Mouse (Mus musculus) left cerebral cortex, postnatal 36 days (tissue): ENCODE measurements around the gene Pdik1l. TPM values are rescaled to one million over a fixed set of nuclear protein-coding genes. Genes with fewer than 3 reads are reported as not detected.
A peak's percentile ranks its signal among the peaks of the same experiment; 100 is the strongest.
"Not testable (repeated sequence)": the region's sequence is repeated elsewhere in the genome, so short reads cannot be mapped to it uniquely, and the experiment has no call there.

Experiments used
- DNase-seq, 2 experiments: peaks; one replicate each; pipeline ENCODE4 v3.0.0; 2021 to 2022; ENCODE audit warnings: low spot score in 2 of 2, mixed read lengths in 1 of 2
- intact Hi-C: fragments of 180-260 bp; cut with DNase I; formaldehyde crosslinking; loops from one replicate; pipeline ENCODE4 v1.15.1; 2025
- total RNA-seq, 2 experiments: library from RNA; stranded (reverse); gene quantifications; 2 replicates each; pipeline ENCODE4 v1.2.3; 2021

Gene Pdik1l
- total RNA-seq, 2 experiments from 2014 or later = 18.1 to 21.6 TPM

DNA sequence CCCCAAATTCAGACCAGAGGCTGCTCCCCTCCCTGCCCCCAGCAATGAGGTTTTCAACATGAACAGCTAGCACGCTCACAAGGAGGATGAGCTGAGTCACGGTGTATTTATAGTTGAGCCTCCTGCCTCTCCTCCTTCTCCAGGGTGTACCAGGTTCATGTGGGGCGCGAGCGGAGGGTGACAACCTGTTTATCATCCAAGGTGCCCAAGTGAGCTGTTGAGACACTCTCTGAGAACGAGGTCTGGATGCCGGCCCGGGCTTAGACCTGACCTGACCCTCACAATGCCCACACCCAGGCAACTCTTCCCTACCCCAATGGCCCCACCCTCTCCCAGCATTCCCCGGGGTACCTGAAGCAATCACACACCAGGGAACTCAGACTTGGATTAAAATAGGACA lies 12.6 kb upstream of the Pdik1l start:
- intact Hi-C loops = no loop called here

DNA sequence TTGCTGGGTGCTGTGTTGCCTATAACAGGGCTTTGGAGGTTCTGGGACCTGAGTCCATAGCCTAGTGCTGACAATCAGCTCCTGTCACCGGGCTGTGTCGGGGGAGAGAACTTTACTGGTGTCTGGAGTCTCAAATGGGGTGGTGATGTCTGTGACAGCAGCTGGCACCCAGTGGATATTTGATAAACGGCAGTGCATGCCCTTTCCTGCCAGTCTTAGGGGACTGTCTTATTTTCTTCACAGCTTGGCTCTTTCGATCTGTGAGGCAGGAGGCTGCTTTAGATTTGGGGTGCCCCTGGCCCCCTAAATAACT lies 11.8 kb upstream of the Pdik1l start:
- intact Hi-C loops = no loop called here
- DNase-seq = no peak

More for the DNA sequence above, 12.6 kb upstream of the Pdik1l start:
- DNase-seq = peak; percentile 34 to 55

DNA sequence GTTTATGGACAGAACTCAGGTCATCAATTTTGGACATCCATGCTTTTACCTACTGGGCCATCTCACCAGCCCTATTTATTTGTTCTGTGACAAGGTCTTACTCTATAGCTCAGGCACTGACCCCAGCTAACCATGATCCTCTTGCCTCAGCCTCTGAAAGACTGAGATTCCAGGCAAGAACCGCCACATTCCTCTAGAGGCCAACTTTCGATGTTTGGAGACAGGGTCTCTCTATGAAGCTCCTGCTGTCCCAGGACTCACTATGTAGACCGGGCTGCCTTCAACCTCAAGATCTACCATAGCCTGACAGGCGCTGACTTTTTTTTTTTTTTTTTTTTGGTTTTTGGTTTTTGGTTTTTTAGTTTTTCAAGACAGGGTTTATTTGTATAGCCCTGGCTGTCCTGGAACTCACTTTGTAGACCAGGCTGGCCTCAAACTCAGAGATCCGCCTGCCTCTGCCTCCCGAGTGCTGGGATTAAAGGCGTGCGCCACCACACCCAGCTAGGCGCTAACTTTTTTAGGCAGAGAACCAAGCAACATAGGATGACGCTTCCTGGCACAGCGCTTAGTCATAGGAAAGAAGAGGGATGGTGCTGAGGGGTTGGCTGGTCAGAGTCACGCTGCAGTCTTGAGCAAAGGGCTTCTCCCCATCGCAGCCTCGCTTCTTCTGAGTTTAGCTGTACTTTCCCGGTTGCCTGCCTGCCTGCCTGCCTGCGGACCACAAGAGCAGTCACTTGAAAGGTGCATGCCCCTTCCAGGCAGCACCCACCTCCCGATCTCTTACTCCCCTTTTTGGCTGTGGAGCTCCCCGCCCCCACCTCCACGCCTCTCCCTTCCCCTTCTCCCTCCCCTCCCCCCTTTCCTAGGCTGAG lies 11.2 kb upstream of the Pdik1l start:
- no peak for DNase-seq
- intact Hi-C loops = no loop called here

DNA sequence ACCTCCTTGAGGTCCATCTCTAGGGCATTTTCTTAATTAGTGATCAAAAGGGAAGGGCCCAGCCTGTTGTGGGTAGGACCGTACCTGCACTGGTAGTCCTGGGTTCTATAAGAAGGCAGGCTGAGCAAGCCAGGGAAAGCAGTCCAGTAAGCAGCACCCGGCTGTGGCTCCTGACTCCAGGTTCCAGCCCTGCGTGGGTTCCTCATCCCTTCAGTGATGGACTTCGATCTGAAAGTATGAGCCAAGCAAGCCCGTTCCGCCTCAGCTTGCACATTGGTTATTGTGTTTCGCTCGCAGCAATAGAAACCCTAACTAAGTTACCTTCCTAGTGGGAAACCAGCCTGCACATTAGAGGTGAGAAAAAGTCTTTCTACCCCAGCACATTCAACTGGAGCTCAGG lies 9.7 kb upstream of the Pdik1l start:
- intact Hi-C loops = no loop called here
- DNase-seq = no peak

DNA sequence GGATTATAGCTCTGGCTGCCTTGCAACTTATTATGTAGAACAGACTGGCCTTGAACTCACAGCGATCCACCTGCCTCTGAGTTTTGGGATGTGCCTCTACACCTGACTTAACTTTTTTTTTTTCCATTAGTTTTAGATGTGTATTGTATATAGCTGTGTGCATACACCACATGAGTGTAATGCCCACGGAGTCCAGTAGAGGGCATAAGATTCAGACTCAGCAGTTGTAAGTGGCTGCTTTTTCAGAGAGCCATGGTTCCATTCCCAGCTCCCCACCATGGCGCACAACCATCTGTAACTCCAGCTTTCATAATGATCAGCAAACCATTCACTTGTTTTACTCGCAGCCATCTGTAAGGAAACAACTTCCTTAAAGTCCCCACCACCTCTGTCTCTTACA lies 8.8 kb upstream of the Pdik1l start:
- intact Hi-C loops = no loop called here
- DNase-seq = no peak

DNA sequence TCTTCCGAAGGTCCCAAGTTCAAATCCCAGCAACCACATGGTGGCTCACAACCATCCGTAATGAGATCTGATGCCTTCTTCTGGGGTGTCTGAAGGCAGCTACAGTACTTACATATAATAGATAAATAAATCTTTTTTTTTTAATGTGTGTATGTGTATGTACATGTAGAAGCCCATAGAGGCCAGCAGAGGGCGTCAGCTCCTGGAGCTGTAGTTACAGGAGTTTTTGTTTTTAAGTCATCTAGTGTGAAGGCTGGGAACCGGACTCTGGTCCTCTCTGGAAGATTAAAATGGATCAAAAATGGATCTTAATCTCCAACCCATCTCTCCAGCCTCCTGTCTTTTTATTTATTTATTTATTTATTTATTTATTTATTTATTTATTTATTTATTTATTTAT lies 8.4 kb upstream of the Pdik1l start:
- intact Hi-C loops, DNase-seq: not testable (repeated sequence)

DNA sequence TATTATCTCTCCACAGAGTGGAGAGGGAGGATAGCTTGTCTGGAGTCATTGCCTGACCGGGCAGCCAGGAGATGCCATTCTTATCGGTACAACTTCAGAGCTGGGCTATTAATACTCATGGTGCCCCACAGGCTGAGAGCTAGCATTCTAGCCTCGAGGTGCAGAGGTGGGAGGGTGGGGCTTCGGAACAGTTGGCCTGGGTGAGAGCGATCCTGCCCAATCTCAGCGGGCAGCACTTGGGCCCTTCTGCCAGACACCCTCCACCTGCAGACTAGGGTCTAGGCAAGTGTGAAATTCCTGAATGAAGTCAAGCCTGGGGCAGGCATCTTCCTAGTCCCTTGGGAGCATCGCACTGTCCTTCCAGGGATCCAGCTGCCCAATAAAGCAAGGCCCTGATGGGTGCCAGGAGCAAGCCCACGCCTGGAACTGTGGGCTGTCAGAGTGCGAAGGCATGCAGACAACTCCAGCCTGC lies 6.0 kb upstream of the Pdik1l start:
- intact Hi-C loops = loop anchor here (2.0 kb wide), 1 partner anchor 43 kb away; no protein-coding TSS in a partner anchor
- no peak for DNase-seq

DNA sequence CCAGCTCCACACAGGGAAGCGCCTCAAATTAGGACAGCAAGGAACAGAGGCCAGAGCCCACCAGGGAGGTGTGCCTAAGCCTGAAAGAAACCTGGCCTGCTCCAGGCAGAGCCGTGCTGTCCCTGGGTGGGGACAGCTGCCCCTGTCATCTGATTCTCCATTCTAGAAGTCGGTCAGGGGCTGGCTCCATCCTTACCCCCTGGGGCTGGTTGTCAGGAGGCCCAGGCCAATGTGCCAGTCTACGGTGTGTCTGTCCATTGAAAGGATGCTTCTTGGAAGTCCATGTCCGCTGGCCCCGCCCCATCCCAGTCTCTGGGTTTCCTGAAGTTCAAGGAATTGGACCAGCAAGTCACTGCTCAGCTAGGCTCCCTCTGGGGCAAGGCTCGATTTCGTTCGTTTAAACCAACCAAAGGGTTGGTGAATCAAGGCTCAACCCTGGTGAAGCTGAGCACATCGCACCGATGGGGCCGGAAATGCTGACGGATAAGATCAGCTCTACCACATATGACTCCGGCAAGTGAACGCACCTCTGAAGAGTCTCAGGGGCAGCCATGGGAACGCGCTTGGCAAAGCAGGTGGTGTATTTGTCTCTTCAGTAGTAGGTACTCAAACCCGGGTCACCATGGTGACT lies 5.5 kb upstream of the Pdik1l start:
- DNase-seq = no peak
- intact Hi-C loops = loop anchor here (2.0 kb wide), 1 partner anchor 42 kb away; no protein-coding TSS in a partner anchor

DNA sequence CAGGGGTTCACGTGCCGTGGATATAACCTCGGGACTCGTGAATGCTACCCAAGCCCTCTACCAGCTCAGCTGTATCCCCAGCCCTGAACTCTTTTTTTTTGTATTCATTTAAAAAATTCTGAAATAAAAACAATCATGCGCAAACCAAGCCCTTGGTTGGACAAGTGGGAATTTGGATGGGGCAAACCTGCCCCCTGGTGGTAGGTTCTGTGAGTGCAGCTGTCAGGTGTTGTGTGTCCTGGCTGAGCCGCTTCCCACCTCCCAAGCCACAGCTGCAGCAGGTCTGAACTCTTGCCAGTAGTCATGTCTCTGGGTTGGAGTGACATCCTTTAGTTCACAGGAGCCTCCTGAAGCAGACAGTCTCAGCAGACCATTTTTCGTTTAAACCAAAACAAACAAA lies 4.4 kb upstream of the Pdik1l start:
- intact Hi-C loops = loop anchor here (2.0 kb wide), 1 partner anchor 41 kb away; no protein-coding TSS in a partner anchor

DNA sequence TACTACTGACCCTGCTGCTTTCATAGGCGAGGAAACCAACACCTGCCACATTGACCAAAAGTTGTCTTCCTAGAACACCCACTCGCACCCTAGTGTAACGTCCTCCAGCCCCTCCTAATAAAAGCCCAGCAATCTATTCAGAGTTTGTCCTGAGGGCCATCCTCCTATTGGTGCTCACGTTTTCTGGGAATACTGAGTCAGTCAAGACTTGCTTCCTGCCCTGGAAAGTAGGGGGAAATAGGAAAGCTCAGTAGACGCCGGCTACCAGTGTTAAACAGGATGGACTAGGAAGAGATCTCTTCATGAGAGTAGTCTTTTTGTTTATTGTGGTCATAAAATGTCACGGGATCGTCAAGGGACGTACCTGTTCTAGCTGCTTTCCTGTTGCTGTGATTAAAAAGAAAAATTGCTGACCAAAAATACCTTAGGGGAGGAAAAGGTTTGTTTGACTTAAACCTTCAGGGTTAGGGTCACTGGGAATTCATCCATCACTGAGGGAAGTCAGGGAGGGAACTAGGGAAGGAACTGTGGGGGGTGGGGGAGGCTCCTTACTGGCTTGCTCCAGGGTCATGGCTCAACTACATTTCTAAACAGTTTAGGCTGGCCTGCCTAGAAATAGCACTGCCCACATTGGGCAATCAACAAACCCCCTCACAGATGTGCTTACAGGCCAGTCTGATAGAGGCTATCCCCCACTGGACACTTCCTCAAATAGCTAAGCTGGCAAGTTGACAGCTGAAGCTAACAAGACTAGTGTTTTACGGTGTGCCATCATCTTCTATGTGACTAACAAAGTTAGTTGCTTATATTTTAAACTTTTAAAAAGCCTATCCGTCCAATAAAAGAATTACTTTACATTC lies 932 bp upstream of the Pdik1l start:
- no peak for DNase-seq
- intact Hi-C loops = loop anchor here (5.0 kb wide), 1 partner anchor 69 kb away; no protein-coding TSS in a partner anchor

More for the DNA sequence above, 4.4 kb upstream of the Pdik1l start:
- DNase-seq = peak; percentile 45 to 58

DNA sequence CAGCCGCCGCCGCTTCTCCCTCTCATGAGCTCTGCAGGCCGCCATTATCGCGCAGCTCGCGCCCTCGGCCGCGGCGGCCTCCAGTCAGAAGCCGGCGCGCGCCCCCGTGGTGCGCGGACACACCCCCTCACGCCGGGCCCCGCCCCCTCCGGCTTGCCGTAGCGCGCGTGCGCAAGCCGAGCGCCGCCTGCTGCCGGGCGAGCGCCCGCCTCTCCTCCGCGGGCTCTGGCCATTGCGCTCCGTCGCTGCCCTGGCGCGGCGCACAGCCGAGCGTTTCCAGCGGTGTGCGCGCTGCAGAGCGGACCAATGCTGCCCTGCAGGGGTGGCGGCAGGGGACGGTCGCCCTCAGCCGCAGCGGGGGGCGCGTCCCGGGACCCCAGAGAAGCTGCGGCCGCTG lies 529 bp downstream of the Pdik1l start:
- peak; percentile 96 to 99 for DNase-seq
- intact Hi-C loops = loop anchor here (1.0 to 5.0 kb wide), 2 partner anchors 70 to 100 kb away; partner anchors contain the start of gene Cep85

DNA sequence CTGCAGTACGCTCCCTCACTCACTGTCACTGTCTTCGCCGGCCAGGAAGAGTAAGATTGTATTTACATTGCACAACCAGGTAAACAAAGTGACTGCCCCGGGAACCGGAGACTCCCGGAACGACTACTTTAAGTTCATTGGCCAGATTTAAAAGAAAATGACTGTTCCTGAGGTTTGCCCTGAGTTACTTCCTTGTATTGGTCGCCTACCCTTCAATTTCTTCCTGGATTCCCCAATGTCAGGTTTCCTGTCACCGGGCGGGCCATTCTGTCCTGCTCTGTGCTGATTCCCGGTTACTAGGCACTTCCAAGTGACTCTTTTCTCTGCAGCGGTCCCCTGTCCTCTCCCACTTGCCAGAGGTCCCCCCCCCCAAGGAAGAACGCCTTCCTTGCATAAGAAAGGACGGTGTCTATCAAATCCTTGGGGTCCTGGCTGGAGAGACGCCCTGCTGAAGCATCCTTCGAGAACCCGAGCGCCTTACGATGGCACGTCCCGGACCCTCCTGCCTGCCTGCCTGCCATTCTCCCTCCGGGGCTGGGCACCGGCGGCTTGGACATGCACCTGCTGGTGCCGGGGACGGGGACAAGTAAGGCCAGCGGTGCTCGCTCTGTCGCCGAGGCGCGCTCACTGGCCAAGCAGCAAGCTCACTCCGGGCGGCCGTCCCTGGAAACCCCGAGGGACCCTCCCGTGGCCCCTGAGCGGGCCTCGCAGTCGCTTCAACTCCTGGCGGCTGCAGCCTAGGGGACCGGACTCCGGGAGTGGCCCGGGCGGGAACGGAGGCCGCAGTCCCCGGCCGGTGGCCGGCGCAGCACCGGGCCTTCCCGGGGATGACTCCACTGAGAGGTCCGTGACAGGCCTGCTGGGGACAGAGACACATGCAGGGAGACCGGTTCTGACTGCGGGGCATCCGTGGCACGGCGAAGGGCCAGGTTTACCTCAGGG lies 1.2 kb downstream of the Pdik1l start:
- intact Hi-C loops = loop anchor here (1.0 to 5.0 kb wide), 2 partner anchors 71 to 99 kb away; partner anchors contain the start of gene Cep85
- no peak for DNase-seq

DNA sequence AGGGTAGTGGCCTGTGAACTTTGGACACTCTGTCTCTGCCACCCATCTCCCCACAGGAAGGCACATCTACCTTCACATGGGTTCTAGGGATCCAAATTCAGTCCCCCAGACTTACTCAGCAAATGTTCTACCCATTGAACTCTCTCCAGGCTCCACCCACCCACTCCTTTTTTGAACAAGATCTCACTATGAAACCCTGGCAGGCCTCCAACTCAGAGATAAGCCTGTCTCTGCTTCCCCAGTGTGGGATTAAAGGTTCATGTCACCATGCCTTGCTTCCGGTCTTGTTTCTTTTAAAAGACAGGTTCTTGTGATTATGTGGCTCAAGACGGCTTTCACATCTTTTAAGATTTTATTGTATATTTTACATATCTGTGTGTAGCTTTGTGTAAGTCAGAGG lies 2.8 kb downstream of the Pdik1l start:
- intact Hi-C loops = loop anchor here (5.0 kb wide), 1 partner anchor 72 kb away; no protein-coding TSS in a partner anchor
- DNase-seq = no peak

DNA sequence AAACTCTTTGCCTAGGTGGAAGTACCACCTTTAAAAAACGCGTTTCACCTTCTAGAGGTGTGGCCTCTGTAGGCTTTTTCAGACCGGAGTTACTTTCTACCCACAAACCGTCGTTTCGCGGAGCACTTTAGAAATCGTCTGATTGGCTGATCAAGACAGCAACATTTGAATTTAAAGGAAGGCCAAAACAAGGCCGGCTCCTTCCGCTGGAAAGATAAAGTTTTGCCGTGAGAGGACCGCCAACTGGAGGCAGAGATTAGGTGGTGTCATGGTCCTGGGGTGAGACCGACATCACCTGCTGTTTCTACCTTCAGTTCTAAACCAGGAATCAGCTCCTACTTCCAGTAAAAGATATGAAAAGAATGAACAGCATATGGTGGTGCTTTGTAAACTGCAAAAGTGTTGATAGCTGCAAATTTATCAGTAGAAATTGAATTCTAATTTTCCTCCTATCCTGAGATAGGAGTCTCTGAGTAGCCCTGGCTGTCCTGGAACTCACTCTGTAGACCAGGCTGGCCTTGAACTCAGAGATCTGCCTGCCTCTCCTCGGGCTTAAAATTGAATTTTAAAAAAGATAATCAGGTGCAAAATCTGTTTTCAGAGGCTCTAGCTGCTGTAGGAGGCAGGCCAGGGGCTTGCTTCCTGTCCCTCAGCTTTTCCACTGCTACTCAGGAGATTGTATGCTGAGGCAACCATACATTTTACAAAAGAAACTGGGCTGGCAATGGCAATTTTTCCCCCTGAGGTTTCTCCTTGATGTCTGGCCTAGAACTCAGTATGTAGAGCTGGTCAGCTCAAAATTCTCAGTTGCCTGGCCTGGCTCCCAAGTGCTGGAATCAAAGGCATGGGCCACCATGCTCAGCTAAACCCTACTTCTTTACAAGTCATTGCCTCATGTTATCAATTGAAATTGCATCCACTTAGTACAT lies 14.0 kb downstream of the Pdik1l start:
- no peak for DNase-seq
- intact Hi-C loops = no loop called here

DNA sequence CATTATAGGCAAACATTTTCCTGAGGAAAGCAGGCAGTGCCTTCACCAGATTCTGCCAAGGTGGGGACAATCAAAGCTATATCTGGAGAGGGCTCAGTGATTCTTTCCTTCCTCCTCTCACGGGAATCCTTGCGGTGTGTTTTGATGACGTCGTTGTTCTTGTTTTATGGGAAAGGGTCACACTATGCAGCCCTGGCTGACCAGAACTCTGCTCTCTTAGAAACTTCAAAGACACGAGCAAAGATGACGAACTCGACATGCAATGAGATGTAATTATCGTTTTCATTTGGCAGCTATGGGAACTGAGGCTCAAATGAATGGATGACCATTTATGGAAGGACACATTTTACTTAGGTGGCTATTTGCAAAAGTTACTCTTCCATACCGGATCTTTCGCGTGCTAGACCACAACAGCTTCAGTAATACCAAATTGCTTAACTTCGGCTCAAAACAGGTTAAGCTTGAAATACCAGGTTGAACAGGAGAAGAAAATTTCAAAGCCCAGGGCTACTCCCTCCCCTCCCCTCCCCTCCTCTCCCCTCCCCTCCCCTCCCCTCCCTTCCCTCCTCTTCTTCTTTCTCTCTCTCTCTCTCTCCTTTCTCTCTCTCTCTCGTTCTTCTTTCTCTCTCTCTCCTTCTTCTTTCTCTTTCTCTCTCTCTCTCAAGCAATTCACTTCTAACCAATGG lies 14.8 kb downstream of the Pdik1l start:
- DNase-seq = no peak
- intact Hi-C loops = no loop called here

DNA sequence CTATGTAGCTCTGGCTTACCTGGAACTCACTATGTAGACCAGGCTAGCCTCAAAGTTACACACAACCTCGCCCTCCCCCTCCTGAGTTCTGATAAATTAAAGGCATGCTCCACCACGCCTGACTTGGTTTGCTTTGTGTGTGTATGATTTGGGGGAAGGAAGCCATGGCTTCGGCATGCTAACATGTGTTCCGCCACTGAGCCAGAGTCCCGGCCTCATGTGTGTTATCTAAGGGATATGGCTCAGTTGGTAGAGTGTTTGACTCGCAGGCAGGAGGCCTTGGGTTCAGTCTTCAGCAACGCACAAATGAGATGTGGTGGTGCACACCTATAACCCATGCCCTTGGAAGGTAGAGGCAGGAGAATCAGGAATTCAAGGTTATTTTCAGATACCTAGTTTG lies 15.7 kb downstream of the Pdik1l start:
- DNase-seq = no peak
- intact Hi-C loops = no loop called here

DNA sequence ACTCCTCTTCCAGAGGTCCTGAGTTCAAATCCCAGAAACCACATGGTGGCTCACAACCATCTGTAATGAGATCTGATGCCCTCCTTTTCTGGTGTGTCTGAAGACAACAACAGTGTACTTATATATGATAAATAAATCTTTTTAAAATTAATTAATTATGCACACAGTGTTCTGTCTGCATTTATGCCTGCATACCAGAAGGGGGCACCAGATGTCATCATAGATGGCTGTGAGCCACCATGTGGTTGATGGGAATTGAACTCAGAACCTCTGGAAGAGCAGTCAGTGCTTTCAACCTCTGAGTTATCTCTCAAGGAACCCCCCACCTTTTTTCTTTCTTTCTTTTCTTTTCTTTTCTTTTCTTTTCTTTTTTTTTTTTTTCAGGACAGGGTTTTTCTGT lies 18.1 kb downstream of the Pdik1l start:
- DNase-seq, intact Hi-C loops: not testable (repeated sequence)
